Mouse (Mus musculus): ENCODE measurements at regions not wholly inside any gene's neighbourhood (a gene's known extent, or its start where the extent isn't known, plus 50 kb on each side); places are given as distances from the start of the nearest gene placed in this dataset.
A peak's percentile ranks its signal among the peaks of the same experiment; 100 is the strongest.
"Not testable (repeated sequence)": the region's sequence is repeated elsewhere in the genome, so short reads cannot be mapped to it uniquely, and the experiment has no call there.

DNA sequence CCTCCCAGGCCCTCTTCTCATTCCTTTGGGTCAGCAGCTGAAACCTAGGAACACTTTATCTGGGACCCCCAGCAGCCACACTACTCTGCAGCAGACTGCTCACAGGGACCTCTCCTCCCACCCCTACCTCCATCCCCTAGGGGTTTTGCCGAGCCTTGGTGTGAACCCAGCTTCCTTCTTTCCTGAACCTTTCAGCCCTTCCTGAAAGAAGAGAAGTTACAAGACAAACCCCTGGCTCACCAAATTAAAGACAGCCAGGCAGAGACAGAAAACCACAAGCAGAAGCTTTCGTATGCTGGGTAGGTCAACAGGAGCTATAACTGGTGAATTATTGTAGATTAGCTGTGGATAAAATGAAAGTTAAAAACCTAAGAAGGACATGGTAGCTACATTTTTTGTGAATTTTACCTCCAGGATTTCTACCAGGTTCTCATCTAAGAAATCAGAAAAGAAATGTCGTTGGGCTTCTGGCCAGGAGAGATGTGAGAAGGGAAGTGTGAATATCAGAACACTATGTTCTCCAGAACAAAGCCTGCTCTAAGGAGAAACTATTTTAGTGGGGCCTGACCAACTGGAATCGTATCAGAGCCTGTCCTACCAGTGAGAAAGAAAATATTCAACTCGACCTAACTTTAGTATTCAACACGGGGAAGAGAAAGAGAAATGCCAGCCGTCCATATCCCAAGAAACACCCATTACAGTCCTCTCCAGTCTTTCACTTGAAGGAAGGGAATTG lies 147.4 kb downstream of the Snx18 start:
- no peak for ATAC-seq (ENCODE audit: low FRiP score)
- H3K4me3 ChIP-seq = no peak overlapping the region
- H3K36me3 ChIP-seq = no peaks in the 10 kb centered on the region
- WGBS = 73% methylated on average over 7 of the region's 7 CpGs
- no peak overlapping the region for H3K27ac ChIP-seq
- no peaks in the 10 kb centered on the region for H3K9me3 ChIP-seq (replicated peaks)
- no peak overlapping the region for H3K9ac ChIP-seq
- H3K4me2 ChIP-seq (replicated peaks) = no peak overlapping the region
- H3K27me3 ChIP-seq = no peaks in the 10 kb centered on the region
- H3K4me1 ChIP-seq = no peaks in the 10 kb centered on the region

DNA sequence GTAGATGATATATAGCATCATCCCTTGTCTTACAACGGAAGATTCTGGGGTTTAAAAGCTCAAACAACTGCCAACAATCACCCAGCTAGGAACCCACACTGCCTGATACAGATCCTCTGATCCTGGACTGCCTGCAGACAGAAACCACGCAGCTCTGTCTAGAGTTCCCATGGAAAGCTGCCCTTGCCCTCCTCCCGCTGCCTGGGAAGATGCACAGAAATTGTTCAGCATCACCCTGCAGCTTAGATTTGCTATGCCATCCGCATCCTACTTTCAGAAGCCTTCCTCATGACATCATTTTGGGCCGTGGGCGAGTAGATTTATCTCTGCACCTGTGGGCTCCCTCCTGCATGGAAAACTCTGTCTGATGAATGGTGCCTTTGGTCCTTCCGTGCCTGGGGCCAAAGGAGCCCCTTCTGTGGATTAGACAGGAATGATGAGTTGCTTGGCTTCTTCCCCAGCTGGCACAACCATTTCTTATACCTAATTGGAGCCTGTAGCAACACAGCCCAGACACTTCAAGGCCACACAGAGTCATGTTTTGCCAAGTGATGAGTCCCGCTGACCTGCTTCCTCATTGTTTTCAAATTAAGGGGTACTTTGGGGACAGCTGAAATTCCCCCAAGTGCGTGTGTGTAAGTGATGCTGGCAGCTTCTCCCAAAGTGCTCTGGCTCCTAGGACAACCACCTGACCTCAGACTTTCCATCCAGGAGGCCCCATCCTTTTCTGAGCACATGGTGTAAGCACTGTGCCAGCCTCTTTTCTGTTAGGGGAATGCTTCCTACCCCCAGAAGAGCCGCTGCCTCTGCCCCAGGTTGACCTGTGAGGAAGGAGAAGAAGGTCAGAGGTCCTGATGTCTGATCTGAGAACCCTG lies 153.9 kb downstream of the Snx18 start:
- no peak overlapping the region for H3K4me3 ChIP-seq
- H3K9me3 ChIP-seq (replicated peaks) = no peaks in the 10 kb centered on the region
- 62% methylated on average over 10 of the region's 10 CpGs for WGBS
- no peak overlapping the region for H3K9ac ChIP-seq
- no peaks in the 10 kb centered on the region for H3K27me3 ChIP-seq
- no peak overlapping the region for H3K4me2 ChIP-seq (replicated peaks)
- ATAC-seq (ENCODE audit: low FRiP score) = peak; percentile 64
- no peaks in the 10 kb centered on the region for H3K36me3 ChIP-seq
- 0 out of 2 replicates have a peak overlapping the region, but pooled peaks have one; percentile 44 for H3K27ac ChIP-seq
- peaks cover 4% of the 10 kb centered on the region; the same call in 1 of the 2 replicates for H3K4me1 ChIP-seq

DNA sequence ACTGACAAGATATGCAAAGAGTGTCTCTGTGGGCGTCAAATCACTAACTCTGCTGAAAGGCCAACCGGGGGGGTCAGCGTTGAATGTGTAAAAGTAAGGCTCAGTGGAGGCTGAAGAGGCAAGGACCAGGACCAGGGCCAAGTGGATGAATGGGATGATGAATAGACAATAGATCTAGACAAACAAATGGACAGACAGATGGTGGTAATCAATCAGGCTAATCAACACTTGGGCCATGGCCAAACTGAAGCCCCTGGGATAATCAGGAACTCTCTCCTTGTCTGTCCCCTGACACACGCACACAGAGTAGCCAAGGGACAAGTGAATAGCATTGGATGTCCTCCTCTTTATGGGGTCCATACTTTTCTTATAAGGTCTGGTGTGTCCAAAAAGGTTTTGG lies 154.9 kb downstream of the Snx18 start:
- ATAC-seq (ENCODE audit: low FRiP score) = peak; percentile 39; the same call in 1 of the 2 replicates
- no peaks in the 10 kb centered on the region for H3K36me3 ChIP-seq
- H3K4me3 ChIP-seq = no peak overlapping the region
- WGBS = 49% methylated on average over 4 of the region's 4 CpGs
- peaks cover 4% of the 10 kb centered on the region; the same call in 1 of the 2 replicates for H3K4me1 ChIP-seq
- no peak overlapping the region for H3K9ac ChIP-seq
- H3K9me3 ChIP-seq (replicated peaks) = no peaks in the 10 kb centered on the region
- no peaks in the 10 kb centered on the region for H3K27me3 ChIP-seq
- 0 out of 2 replicates have a peak overlapping the region, but pooled peaks have one; percentile 44 for H3K27ac ChIP-seq
- H3K4me2 ChIP-seq (replicated peaks) = no peak overlapping the region

DNA sequence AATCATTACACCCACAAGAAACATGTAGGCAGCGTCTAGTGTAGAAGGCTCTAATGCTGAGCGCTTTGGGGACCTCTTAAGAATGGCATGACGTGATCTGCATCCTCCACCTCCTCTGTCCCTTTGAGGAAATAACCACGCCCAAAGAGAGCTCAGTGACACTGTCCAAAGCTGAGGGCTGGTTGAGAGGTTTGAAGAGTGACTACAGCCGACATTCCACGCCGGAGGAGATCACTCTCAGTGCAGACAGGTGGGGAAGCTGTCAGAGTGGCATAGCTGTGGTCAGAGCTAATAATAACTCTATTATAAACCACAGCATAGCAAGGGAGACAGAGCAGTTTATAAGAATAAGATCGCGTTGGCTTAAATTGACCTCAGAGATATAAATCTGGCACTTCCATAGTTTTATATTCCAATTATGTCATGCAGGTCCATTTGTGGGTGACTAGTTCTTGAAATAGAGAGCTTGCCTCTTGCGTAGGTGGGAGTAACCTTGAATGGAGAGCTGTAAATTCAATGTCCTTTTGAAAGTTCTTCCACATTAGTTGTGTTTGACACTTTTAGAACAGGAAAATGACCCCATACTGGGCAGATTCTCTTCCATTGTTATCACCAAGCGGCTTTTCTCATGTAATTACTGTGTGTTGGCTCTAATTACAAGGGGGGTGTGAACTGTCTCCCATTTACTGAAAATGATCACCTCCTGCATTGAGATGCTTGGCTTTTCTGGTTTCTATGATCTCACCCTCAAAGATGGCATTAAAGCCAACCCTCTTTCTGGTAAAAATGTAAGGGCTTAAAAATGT lies 161.7 kb downstream of the BC067074 start:
- no peak overlapping the region for H3K4me3 ChIP-seq
- H3K27me3 ChIP-seq = no peaks in the 10 kb centered on the region
- H3K4me2 ChIP-seq (replicated peaks) = no peak overlapping the region
- H3K4me1 ChIP-seq = no peaks in the 10 kb centered on the region
- H3K27ac ChIP-seq = no peak overlapping the region
- no peaks in the 10 kb centered on the region for H3K36me3 ChIP-seq
- ATAC-seq (ENCODE audit: low FRiP score) = no peak
- no peaks in the 10 kb centered on the region for H3K9me3 ChIP-seq (replicated peaks)
- WGBS = 67% methylated on average over 11 of the region's 11 CpGs
- H3K9ac ChIP-seq = no peak overlapping the region

DNA sequence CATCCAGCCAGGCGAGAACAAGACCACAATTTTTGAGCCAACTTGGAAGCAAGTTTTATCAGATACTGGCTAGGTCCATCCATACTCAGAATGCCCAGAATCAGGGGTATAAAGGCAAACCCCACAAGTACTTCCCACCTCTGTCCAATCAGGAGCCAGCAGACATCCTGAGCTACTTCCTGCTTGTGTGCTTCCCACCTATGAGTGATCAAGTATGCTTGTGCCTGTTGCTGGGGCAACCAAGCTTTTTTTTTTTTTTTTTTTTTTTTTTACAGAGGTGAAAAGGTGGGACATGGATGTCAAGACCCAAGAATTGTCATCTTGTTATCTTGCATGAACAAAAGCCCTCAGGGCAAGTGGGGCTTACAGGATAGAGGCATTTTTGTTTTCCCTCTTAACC lies 155.4 kb downstream of the BC067074 start:
- H3K36me3 ChIP-seq = no peaks in the 10 kb centered on the region
- no peaks in the 10 kb centered on the region for H3K9me3 ChIP-seq (replicated peaks)
- H3K27ac ChIP-seq = no peak overlapping the region
- H3K4me3 ChIP-seq = no peak overlapping the region
- WGBS = 90% methylated on average over 1 of the region's 1 CpGs
- no peak overlapping the region for H3K9ac ChIP-seq
- H3K27me3 ChIP-seq = no peaks in the 10 kb centered on the region
- H3K4me1 ChIP-seq = 0 out of 2 replicates have a peak, but pooled peaks cover 2% of the 10 kb centered on the region
- H3K4me2 ChIP-seq (replicated peaks) = no peak overlapping the region
- ATAC-seq (ENCODE audit: low FRiP score) = no peak

DNA sequence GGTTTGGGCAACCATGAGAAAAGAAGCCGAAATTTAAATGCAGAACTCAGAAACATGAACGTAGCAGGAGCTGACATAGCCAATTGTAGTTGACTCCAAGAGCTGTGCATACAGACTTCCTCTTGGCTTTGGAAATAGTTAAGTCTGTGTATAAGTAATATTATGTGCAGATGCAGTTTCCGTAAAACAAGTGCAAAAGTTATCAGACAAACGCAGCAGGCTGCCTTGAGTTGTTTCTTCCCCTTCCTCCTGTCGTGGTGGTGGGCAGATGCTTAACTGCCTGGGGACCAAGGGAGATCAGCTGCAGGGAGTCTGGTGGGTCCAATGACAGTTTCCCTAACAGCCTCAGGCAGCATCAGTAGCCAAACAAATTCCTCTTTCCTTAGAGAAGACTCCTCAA lies 153.3 kb downstream of the BC067074 start:
- no peaks in the 10 kb centered on the region for H3K27me3 ChIP-seq
- ATAC-seq (ENCODE audit: low FRiP score) = no peak
- WGBS = 78% methylated on average over 5 of the region's 5 CpGs
- H3K4me3 ChIP-seq = no peak overlapping the region
- H3K36me3 ChIP-seq = no peaks in the 10 kb centered on the region
- H3K4me1 ChIP-seq = 0 out of 2 replicates have a peak, but pooled peaks cover 2% of the 10 kb centered on the region
- H3K27ac ChIP-seq = no peak overlapping the region
- no peak overlapping the region for H3K4me2 ChIP-seq (replicated peaks)
- H3K9me3 ChIP-seq (replicated peaks) = no peaks in the 10 kb centered on the region
- no peak overlapping the region for H3K9ac ChIP-seq

DNA sequence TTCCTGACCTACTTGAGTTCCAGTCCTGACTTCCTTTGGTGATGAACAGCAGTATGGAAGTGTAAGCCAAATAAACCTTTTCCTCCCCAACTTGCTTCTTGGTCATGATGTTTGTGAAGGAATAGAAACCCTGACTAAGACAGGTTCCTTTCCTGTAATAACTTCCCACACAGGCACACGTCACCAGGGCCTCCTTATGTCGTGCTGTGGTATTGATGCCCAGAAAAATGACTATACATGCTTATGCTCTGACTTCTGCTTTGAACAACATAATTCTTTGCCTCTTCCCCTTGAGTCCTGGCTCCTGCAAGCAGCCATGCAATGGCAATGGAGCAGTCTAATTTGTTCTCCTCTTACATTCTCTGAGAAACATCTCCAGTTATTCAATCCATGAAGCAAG lies 151.5 kb downstream of the BC067074 start:
- not testable (repeated sequence) for ATAC-seq (ENCODE audit: low FRiP score); H3K4me1 ChIP-seq; H3K27ac ChIP-seq; H3K4me3 ChIP-seq; H3K9ac ChIP-seq; H3K27me3 ChIP-seq; H3K9me3 ChIP-seq (replicated peaks); H3K4me2 ChIP-seq (replicated peaks); H3K36me3 ChIP-seq
- WGBS = 93% methylated on average over 2 of the region's 2 CpGs

DNA sequence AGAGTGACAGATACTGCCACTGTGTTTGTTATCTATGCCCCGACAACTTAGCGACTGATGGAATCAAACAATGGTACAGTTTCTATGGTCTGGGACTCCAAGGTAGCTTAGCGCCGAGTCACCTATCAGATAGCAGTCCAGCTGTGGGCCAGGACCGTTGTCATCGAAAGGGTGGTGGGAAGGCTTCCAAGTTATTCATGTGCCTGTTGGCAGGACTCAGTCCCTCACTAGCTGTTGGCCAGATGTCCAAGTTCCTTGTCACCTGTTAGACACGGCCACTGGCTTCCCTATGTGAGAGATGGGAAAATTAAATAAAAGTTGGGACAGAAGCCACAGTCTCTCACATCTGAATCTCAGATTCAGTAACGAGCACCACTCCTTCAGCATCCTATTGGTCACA lies 150.1 kb downstream of the BC067074 start:
- no peak for ATAC-seq (ENCODE audit: low FRiP score)
- no peak overlapping the region for H3K4me2 ChIP-seq (replicated peaks)
- WGBS = 86% methylated on average over 8 of the region's 8 CpGs

DNA sequence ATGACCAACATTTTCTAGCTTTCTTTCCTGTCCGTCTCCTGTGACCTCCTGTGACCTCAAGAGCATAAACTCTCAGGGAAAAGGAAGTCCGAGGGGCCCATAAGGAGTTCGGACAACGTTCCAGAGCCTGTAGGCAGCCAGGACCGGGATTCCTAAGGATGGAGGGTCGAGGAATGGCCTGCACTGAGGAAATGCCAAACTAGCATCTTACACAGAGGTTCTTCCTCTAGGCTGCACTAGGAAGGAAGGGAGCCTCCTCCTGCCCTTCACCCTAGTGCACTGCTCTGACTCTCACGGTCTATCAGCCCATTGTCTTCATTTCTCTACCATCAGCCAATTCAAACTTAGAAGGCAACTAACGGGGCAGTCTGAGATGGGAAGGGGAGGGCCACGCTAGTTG lies 149.2 kb downstream of the BC067074 start:
- Histone ChIP-seq H3K9ac (no peak overlapping the region), H3K4me1 (0 out of 2 replicates have a peak, but pooled peaks cover 2% of the 10 kb centered on the region), H3K27ac (no peak overlapping the region), H3K4me3 (no peak overlapping the region), H3K27me3 (no peaks in the 10 kb centered on the region), H3K36me3 (no peaks in the 10 kb centered on the region), H3K4me2 (replicated peaks) (no peak overlapping the region), H3K9me3 (replicated peaks) (no peaks in the 10 kb centered on the region)
- 64% methylated on average over 9 of the region's 9 CpGs for WGBS
- ATAC-seq (ENCODE audit: low FRiP score) = no peak

More for the DNA sequence above, 150.1 kb downstream of the BC067074 start:
- no peak overlapping the region for H3K4me3 ChIP-seq
- H3K4me1 ChIP-seq = 0 out of 2 replicates have a peak, but pooled peaks cover 2% of the 10 kb centered on the region
- no peak overlapping the region for H3K27ac ChIP-seq
- H3K9ac ChIP-seq = no peak overlapping the region
- no peaks in the 10 kb centered on the region for H3K9me3 ChIP-seq (replicated peaks)
- H3K36me3 ChIP-seq = no peaks in the 10 kb centered on the region
- no peaks in the 10 kb centered on the region for H3K27me3 ChIP-seq

DNA sequence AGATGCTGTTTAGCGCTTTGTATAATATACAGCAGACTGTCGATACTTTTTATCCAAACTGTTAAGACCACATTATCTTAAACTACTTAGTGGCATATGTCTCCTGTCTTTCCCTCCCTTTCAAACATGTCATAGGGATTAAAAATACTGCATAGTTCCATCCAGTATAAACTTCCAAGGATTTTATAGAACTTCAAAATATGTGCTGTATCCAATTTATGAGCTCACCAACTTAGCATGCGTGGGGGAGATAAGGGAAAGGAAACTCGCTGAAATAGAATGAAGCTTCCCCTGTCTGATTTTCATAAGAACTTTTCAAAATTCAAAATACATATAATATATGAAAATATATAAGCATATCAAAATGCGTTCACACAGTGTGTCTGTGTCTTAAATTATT lies 147.2 kb downstream of the BC067074 start:
- Histone ChIP-seq H3K4me2 (replicated peaks) (no peak overlapping the region), H3K36me3 (no peaks in the 10 kb centered on the region), H3K4me1 (no peaks in the 10 kb centered on the region), H3K4me3 (no peak overlapping the region), H3K27ac (no peak overlapping the region), H3K9ac (no peak overlapping the region), H3K9me3 (replicated peaks) (no peaks in the 10 kb centered on the region), H3K27me3 (no peaks in the 10 kb centered on the region)
- no peak for ATAC-seq (ENCODE audit: low FRiP score)
- WGBS = 94% methylated on average over 5 of the region's 5 CpGs

DNA sequence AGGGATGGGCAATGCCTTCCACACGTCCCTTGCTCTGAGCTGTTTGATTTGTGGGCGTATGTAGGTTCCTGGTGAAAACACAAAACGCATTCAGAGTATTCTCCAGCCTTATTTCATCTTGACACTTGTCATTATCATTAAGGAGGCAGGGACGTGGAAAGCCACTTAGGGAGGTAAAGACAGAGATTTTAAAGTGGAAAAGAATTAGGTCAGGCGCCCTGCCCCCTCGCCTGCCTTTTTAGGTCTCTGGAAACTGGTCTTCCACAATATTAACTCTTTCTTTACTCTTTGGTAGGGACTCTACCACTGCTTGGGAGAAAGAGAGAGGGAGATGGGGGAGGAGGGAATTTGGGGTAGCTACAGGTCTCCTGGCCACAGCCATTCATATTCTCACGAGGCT lies 146.6 kb downstream of the BC067074 start:
- no peak for ATAC-seq (ENCODE audit: low FRiP score)
- H3K27me3 ChIP-seq = no peaks in the 10 kb centered on the region
- WGBS = 49% methylated on average over 7 of the region's 7 CpGs
- H3K9ac ChIP-seq = no peak overlapping the region
- no peak overlapping the region for H3K27ac ChIP-seq
- no peak overlapping the region for H3K4me2 ChIP-seq (replicated peaks)
- no peaks in the 10 kb centered on the region for H3K4me1 ChIP-seq
- H3K36me3 ChIP-seq = no peaks in the 10 kb centered on the region
- no peak overlapping the region for H3K4me3 ChIP-seq
- H3K9me3 ChIP-seq (replicated peaks) = no peaks in the 10 kb centered on the region

DNA sequence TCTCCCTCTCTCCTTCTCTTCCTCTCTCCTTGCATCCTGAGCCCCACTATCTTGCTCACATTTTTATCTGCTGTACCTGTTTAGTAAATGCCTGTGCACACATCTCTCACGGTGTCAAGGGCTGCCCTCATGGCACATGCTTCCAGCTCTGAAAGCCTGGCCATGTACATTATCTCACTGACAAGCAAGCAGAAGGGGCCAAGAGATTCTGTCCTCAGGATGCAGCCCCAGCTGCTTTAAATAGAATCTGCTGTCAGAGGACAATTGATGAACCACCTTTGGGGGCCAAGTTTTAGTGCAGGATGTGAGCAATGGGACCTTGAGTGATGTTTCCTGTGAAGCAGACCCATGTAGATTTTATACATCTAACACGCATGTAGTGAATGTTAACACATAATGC lies 145.9 kb downstream of the BC067074 start:
- no peak overlapping the region for H3K4me2 ChIP-seq (replicated peaks)
- H3K4me1 ChIP-seq = no peaks in the 10 kb centered on the region
- H3K36me3 ChIP-seq = no peaks in the 10 kb centered on the region
- H3K9me3 ChIP-seq (replicated peaks) = no peaks in the 10 kb centered on the region
- H3K27me3 ChIP-seq = no peaks in the 10 kb centered on the region
- no peak overlapping the region for H3K9ac ChIP-seq
- 75% methylated on average over 2 of the region's 2 CpGs for WGBS
- no peak overlapping the region for H3K27ac ChIP-seq
- ATAC-seq (ENCODE audit: low FRiP score) = no peak
- H3K4me3 ChIP-seq = no peak overlapping the region
